Mouse (Mus musculus): ENCODE results near the gene Slit2. TPM values are rescaled to one million over a fixed set of nuclear protein-coding genes. Genes with fewer than 3 reads are reported as not detected.

The Slit2 gene
- polyA plus RNA-seq, 1 experiment from 2014 or later = 127 TPM

- Histone ChIP-seq H3K27ac (ENCODE audit: low read depth, low read length) (no peak overlapping the region), H3K4me3 (ENCODE audit: low read depth, low read length) (no peak overlapping the region), H3K4me1 (ENCODE audit: control insufficient read depth, insufficient read depth, low read length) (no peaks in the 10 kb centered on the region), H3K4me2 (ENCODE audit: low read depth) (no peak overlapping the region), H3K36me3 (ENCODE audit: control insufficient read depth, insufficient read depth, low read length) (no peaks in the 10 kb centered on the region), H3K27me3 (ENCODE audit: control insufficient read depth, insufficient read depth, low read length) (no peaks in the 10 kb centered on the region), H3K9ac (ENCODE audit: low read length) (no peak overlapping the region), H3K9me3 (ENCODE audit: control insufficient read depth, low read length) (no peaks in the 10 kb centered on the region)
- DNase-seq (ENCODE audit: low spot score) = no peak
- 44% methylated on average over 1 of the region's 1 CpGs for WGBS
- no peak for ATAC-seq (ENCODE audit: insufficient read depth, low FRiP score, low TSS enrichment)
Observed at GRCm38 (mm10) chr5:48113400-48113799, 130.5 kb downstream of the Slit2 start.

GRCm38 (mm10) chr5:48114969-48115537 lies 132.1 kb downstream of the Slit2 start:
- Histone ChIP-seq H3K4me3 (ENCODE audit: low read depth, low read length) (no peak overlapping the region), H3K9me3 (ENCODE audit: control insufficient read depth, low read length) (no peaks in the 10 kb centered on the region), H3K36me3 (ENCODE audit: control insufficient read depth, insufficient read depth, low read length) (no peaks in the 10 kb centered on the region), H3K27me3 (ENCODE audit: control insufficient read depth, insufficient read depth, low read length) (no peaks in the 10 kb centered on the region), H3K4me2 (ENCODE audit: low read depth) (no peak overlapping the region), H3K9ac (ENCODE audit: low read length) (no peak overlapping the region), H3K4me1 (ENCODE audit: control insufficient read depth, insufficient read depth, low read length) (no peaks in the 10 kb centered on the region), H3K27ac (ENCODE audit: low read depth, low read length) (no peak overlapping the region)
- DNase-seq (ENCODE audit: low spot score) = no peak
- no peak for ATAC-seq (ENCODE audit: insufficient read depth, low FRiP score, low TSS enrichment)
- 68% methylated on average over 4 of the region's 4 CpGs for WGBS

- H3K27me3 ChIP-seq (ENCODE audit: control insufficient read depth, insufficient read depth, low read length) = no peaks in the 10 kb centered on the region
- DNase-seq (ENCODE audit: low spot score) (no peak), ATAC-seq (ENCODE audit: insufficient read depth, low FRiP score, low TSS enrichment) (no peak)
- H3K4me1 ChIP-seq (ENCODE audit: control insufficient read depth, insufficient read depth, low read length) = no peaks in the 10 kb centered on the region
- no peak overlapping the region for H3K9ac ChIP-seq (ENCODE audit: low read length)
- H3K4me2 ChIP-seq (ENCODE audit: low read depth) = no peak overlapping the region
- H3K4me3 ChIP-seq (ENCODE audit: low read depth, low read length) = no peak overlapping the region
- no peak overlapping the region for H3K27ac ChIP-seq (ENCODE audit: low read depth, low read length)
- no peaks in the 10 kb centered on the region for H3K9me3 ChIP-seq (ENCODE audit: control insufficient read depth, low read length)
- 90% methylated on average over 5 of the region's 5 CpGs for WGBS
- H3K36me3 ChIP-seq (ENCODE audit: control insufficient read depth, insufficient read depth, low read length) = no peaks in the 10 kb centered on the region
Observed at GRCm38 (mm10) chr5:48122651-48123050, 139.7 kb downstream of the Slit2 start.

DNA sequence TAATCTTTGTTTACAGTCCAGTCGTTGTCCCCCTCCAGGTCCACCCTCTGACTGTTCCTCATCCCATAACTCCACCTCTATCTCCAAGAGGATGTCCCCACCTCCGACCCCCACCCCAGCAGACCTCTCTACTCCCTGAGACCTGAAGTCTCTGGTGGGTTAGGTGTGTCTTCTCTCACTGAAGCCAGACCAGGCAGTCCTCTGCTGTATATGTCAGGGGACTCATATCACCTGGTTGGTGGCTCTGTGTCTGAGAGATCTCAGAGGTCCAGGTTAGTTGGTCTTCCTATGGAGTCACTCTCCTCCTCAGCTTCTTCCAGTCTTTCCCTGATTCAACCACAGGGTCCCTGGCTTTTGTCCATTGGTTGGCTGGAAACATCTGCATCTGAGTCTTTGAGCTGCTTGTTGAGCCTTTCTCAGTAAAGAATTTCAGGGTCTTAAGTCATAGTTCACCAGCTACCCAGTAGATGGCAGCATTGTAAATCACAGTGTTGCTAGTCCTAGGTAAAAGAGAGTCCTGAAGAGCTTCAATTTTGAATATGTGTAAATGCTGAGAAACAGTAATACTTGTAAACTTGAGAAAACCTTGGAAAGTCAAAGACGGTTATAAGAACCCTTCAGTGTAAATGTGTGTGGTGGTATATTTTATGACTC lies 143.0 kb downstream of the Slit2 start:
- Histone ChIP-seq H3K4me2 (ENCODE audit: low read depth) (no peak overlapping the region), H3K27me3 (ENCODE audit: control insufficient read depth, insufficient read depth, low read length) (no peaks in the 10 kb centered on the region), H3K36me3 (ENCODE audit: control insufficient read depth, insufficient read depth, low read length) (no peaks in the 10 kb centered on the region), H3K4me3 (ENCODE audit: low read depth, low read length) (no peak overlapping the region), H3K4me1 (ENCODE audit: control insufficient read depth, insufficient read depth, low read length) (no peaks in the 10 kb centered on the region), H3K9ac (ENCODE audit: low read length) (no peak overlapping the region), H3K27ac (ENCODE audit: low read depth, low read length) (no peak overlapping the region), H3K9me3 (ENCODE audit: control insufficient read depth, low read length) (no peaks in the 10 kb centered on the region)
- ATAC-seq (ENCODE audit: insufficient read depth, low FRiP score, low TSS enrichment) (no peak), DNase-seq (ENCODE audit: low spot score) (peak; percentile 37)
- 74% methylated on average over 3 of the region's 3 CpGs for WGBS

DNA sequence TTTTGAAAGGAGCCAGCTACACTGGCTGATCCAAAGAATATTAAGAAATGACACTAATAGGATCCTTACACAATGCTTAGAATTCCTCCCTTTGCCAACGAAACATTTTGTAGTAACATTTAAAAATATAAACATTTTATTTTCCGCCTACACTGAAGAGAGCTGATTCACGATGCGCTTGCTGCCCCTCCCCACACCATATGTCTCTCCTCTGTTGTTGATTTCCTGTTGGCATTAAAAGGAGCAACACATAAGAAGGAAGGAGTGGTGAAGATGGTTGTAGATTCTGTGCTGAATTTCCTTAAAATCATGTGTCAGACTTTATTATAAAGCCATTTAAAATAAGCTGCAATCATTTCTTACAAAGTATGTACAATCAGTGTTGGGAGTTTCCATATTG lies 147.0 kb downstream of the Slit2 start:
- Histone ChIP-seq H3K9ac (ENCODE audit: low read length) (no peak overlapping the region), H3K9me3 (ENCODE audit: control insufficient read depth, low read length) (no peaks in the 10 kb centered on the region), H3K4me2 (ENCODE audit: low read depth) (no peak overlapping the region), H3K4me3 (ENCODE audit: low read depth, low read length) (no peak overlapping the region), H3K36me3 (ENCODE audit: control insufficient read depth, insufficient read depth, low read length) (no peaks in the 10 kb centered on the region), H3K27me3 (ENCODE audit: control insufficient read depth, insufficient read depth, low read length) (no peaks in the 10 kb centered on the region), H3K27ac (ENCODE audit: low read depth, low read length) (no peak overlapping the region), H3K4me1 (ENCODE audit: control insufficient read depth, insufficient read depth, low read length) (no peaks in the 10 kb centered on the region)
- DNase-seq (ENCODE audit: low spot score) (no peak), ATAC-seq (ENCODE audit: insufficient read depth, low FRiP score, low TSS enrichment) (no peak)
- 98% methylated on average over 4 of the region's 4 CpGs for WGBS

DNA sequence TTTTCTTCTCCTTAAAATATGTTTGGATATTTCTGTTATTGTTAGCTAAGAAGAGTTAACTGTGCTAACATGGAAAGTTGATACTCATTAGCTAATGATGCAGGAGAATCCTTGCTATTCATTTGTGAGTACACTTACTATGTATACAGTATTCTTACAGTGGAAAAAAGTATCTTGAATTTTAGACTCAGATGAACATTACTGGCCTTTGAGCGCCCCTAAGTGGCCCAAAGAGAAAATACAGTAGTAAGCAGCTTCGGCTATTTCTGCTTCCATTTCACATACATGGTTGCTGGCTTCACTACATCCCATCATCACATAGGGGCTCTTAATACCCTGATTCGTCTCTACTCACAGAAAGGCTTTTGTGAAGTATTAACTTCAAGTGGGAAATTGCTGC lies 153.6 kb downstream of the Slit2 start:
- Histone ChIP-seq H3K4me3 (ENCODE audit: low read depth, low read length) (no peak overlapping the region), H3K4me1 (ENCODE audit: control insufficient read depth, insufficient read depth, low read length) (0 out of 2 replicates have a peak, but pooled peaks cover 2% of the 10 kb centered on the region), H3K27me3 (ENCODE audit: control insufficient read depth, insufficient read depth, low read length) (no peaks in the 10 kb centered on the region), H3K9ac (ENCODE audit: low read length) (no peak overlapping the region), H3K27ac (ENCODE audit: low read depth, low read length) (no peak overlapping the region), H3K9me3 (ENCODE audit: control insufficient read depth, low read length) (no peaks in the 10 kb centered on the region), H3K36me3 (ENCODE audit: control insufficient read depth, insufficient read depth, low read length) (no peaks in the 10 kb centered on the region), H3K4me2 (ENCODE audit: low read depth) (no peak overlapping the region)
- ATAC-seq (ENCODE audit: insufficient read depth, low FRiP score, low TSS enrichment) (no peak), DNase-seq (ENCODE audit: low spot score) (peak; percentile 42)
- WGBS = 26% methylated on average over 3 of the region's 3 CpGs

GRCm38 (mm10) chr5:48138849-48139487 lies 156.0 kb downstream of the Slit2 start:
- no peak overlapping the region for H3K4me3 ChIP-seq (ENCODE audit: low read depth, low read length)
- 12% methylated on average over 8 of the region's 8 CpGs for WGBS
- 0 out of 2 replicates have a peak, but pooled peaks cover 2% of the 10 kb centered on the region for H3K4me1 ChIP-seq (ENCODE audit: control insufficient read depth, insufficient read depth, low read length)
- no peaks in the 10 kb centered on the region for H3K27me3 ChIP-seq (ENCODE audit: control insufficient read depth, insufficient read depth, low read length)
- no peaks in the 10 kb centered on the region for H3K36me3 ChIP-seq (ENCODE audit: control insufficient read depth, insufficient read depth, low read length)
- H3K27ac ChIP-seq (ENCODE audit: low read depth, low read length) = no peak overlapping the region
- no peak overlapping the region for H3K4me2 ChIP-seq (ENCODE audit: low read depth)
- DNase-seq (ENCODE audit: low spot score) (peak; percentile 46), ATAC-seq (ENCODE audit: insufficient read depth, low FRiP score, low TSS enrichment) (no peak)
- no peaks in the 10 kb centered on the region for H3K9me3 ChIP-seq (ENCODE audit: control insufficient read depth, low read length)
- H3K9ac ChIP-seq (ENCODE audit: low read length) = no peak overlapping the region

- Histone ChIP-seq H3K4me2 (ENCODE audit: low read depth) (no peak overlapping the region), H3K9me3 (ENCODE audit: control insufficient read depth, low read length) (no peaks in the 10 kb centered on the region), H3K9ac (ENCODE audit: low read length) (no peak overlapping the region), H3K4me1 (ENCODE audit: control insufficient read depth, insufficient read depth, low read length) (0 out of 2 replicates have a peak, but pooled peaks cover 2% of the 10 kb centered on the region), H3K4me3 (ENCODE audit: low read depth, low read length) (no peak overlapping the region), H3K27me3 (ENCODE audit: control insufficient read depth, insufficient read depth, low read length) (no peaks in the 10 kb centered on the region), H3K36me3 (ENCODE audit: control insufficient read depth, insufficient read depth, low read length) (no peaks in the 10 kb centered on the region), H3K27ac (ENCODE audit: low read depth, low read length) (no peak overlapping the region)
- no peak for DNase-seq (ENCODE audit: low spot score)
- ATAC-seq (ENCODE audit: insufficient read depth, low FRiP score, low TSS enrichment) = no peak
- WGBS = 19% methylated on average over 6 of the region's 6 CpGs
Observed at GRCm38 (mm10) chr5:48139488-48139862, 156.5 kb downstream of the Slit2 start.

DNA sequence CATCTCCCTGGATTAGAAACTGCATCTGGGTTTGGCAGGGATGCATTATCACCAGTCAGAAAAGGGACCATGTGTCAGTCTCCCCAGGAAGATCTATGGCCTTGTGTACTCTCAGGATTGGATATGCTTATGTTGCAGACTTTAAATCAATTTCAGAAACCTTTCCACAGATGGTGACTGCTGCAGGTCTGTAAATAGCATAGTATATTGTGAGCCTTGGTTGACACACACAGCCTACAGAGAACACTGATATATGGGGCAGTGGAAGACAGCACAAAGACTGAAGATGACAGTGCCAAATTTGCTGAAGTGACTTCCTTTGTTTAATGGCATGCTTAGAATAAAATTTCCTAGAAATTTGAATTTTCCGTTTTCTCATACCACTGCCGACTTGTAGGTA lies 163.1 kb downstream of the Slit2 start:
- ATAC-seq (ENCODE audit: insufficient read depth, low FRiP score, low TSS enrichment) = no peak
- WGBS = 84% methylated on average over 2 of the region's 2 CpGs
- H3K4me2 ChIP-seq (ENCODE audit: low read depth) = no peak overlapping the region
- no peak overlapping the region for H3K4me3 ChIP-seq (ENCODE audit: low read depth, low read length)
- no peaks in the 10 kb centered on the region for H3K36me3 ChIP-seq (ENCODE audit: control insufficient read depth, insufficient read depth, low read length)
- no peak overlapping the region for H3K9ac ChIP-seq (ENCODE audit: low read length)
- no peak overlapping the region for H3K27ac ChIP-seq (ENCODE audit: low read depth, low read length)
- no peaks in the 10 kb centered on the region for H3K27me3 ChIP-seq (ENCODE audit: control insufficient read depth, insufficient read depth, low read length)
- H3K4me1 ChIP-seq (ENCODE audit: control insufficient read depth, insufficient read depth, low read length) = no peaks in the 10 kb centered on the region
- no peak for DNase-seq (ENCODE audit: low spot score)
- H3K9me3 ChIP-seq (ENCODE audit: control insufficient read depth, low read length) = no peaks in the 10 kb centered on the region

Measured in neural tube, embryonic 11.5 days (tissue).